Mouse (Mus musculus) G1E (cell line): Measurements from ENCODE around the gene Blm. TPM values are rescaled to one million over a fixed set of nuclear protein-coding genes. Genes with fewer than 3 reads are reported as not detected.

Source experiments
- ATAC-seq: 2 replicates; pipeline ENCODE4 v1.8.0; 2016; ENCODE audit warnings: mild to moderate bottlenecking; ENCODE audit not compliant: insufficient number of reproducible peaks, poor library complexity, low FRiP score, severe bottlenecking; ENCODE audit errors: extremely low read depth
- DNase-seq: peaks from one replicate; pipeline ENCODE4 v3.0.0; 2012; ENCODE audit warnings: low spot score
- H3K27me3 ChIP-seq: 2 replicates; pipeline ENCODE4 v1.6.1; 2012; ENCODE audit warnings: mild to moderate bottlenecking, low read length, inconsistent platforms; ENCODE audit not compliant: insufficient read depth
- H3K36me3 ChIP-seq: replicated peaks from 2 replicates; pipeline ENCODE3; 2012; ENCODE audit warnings: mild to moderate bottlenecking, inconsistent platforms
- H3K4me1 ChIP-seq: 2 replicates; pipeline ENCODE4 v1.6.1; 2012; ENCODE audit warnings: low read depth, low read length, inconsistent platforms, mixed read lengths; ENCODE audit not compliant: insufficient read depth
- H3K4me3 ChIP-seq: 2 replicates; pipeline ENCODE4 v1.5.1; 2012; ENCODE audit warnings: low read depth, mild to moderate bottlenecking, inconsistent platforms, low read length, moderate library complexity, mixed read lengths
- H3K9me3 ChIP-seq: replicated peaks from 2 replicates; pipeline ENCODE4 v1.6.1; 2012; ENCODE audit warnings: inconsistent platforms
- CTCF ChIP-seq: IDR thresholded peaks from 2 replicates; pipeline ENCODE4 v1.5.1; 2012; ENCODE audit warnings: low read depth, low read length, inconsistent platforms, mixed read lengths
- GATA1 ChIP-seq: IDR thresholded peaks from 2 replicates; pipeline ENCODE4 v1.6.1; 2012; ENCODE audit warnings: borderline replicate concordance, low read length, inconsistent platforms, mixed read lengths
- GATA2 ChIP-seq: IDR thresholded peaks from 2 replicates; pipeline ENCODE4 v1.6.1; 2012; ENCODE audit warnings: low read depth, low read length, inconsistent platforms, borderline replicate concordance
- POLR2AphosphoS5 ChIP-seq: IDR thresholded peaks from 2 replicates; pipeline ENCODE4 v1.6.1; 2012; ENCODE audit warnings: low read depth, low read length, inconsistent platforms; ENCODE audit not compliant: insufficient replicate concordance
- TAL1 ChIP-seq: conservative IDR thresholded peaks from 2 replicates; pipeline ENCODE4 v1.6.1; 2012; ENCODE audit warnings: low read depth, low read length, inconsistent platforms, mixed read lengths
- polyA plus RNA-seq: library from polyadenylated mRNA; stranded (reverse); fragments of >175 nt; gene quantifications from 2 replicates; pipeline ENCODE4 v1.2.3, GENCODE M21; 2012
- total RNA-seq, 2 experiments: library from RNA; stranded (forward) in 1 of 2; stranded (reverse) in 1 of 2; fragments of 200-1000 nt in 1 of 2; fragments of >200 nt in 1 of 2; fragmentation: Nextera tagmentation in 1 of 2; gene quantifications; 2 replicates each; pipeline ENCODE4 v1.2.3; 2014 to 2017

The Blm gene
- total and polyA plus RNA-seq, 3 experiments, result 89.2 to 198 (median 96.9) TPM

DNA sequence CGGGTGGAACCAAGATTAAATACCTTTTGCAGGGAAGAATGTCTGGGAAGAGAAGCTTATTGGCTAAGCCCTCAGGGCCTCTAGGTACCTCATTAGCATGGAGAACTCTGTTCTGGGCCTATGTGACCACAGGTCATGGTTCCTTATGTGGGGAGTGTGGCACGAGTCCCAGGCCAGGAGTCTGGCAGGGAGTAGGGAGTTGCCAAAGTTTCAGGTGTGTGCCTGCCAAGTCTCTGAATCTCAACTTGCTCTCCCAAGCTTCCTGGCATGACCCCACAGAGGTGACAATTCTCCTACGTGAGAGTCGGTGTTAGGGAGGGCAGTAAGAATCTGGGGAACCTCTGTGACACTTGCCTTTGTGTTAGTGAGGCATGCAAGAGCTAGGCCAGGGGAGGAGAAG, 22.2 kb upstream of the Blm start:
- Histone ChIP-seq H3K36me3 (no peaks in the 10 kb centered on the region), H3K27me3 (peaks cover 9% of the 10 kb centered on the region; the same call in 1 of the 2 replicates), H3K4me1 (peaks cover 40% of the 10 kb centered on the region), H3K4me3 (no peak overlapping the region), H3K9me3 (no peaks in the 10 kb centered on the region)
- TF ChIP-seq GATA2 (no peak), POLR2AphosphoS5 (no peak), GATA1 (no peak), CTCF (no peak), TAL1 (no peak)
- DNase-seq (no peak), ATAC-seq (no peak)

- no peaks in the 10 kb centered on the region for H3K36me3 ChIP-seq
- peaks cover 2% of the 10 kb centered on the region; the same call in 1 of the 2 replicates for H3K27me3 ChIP-seq
- no peak for DNase-seq
- no peaks in the 10 kb centered on the region for H3K9me3 ChIP-seq
- no peak for ATAC-seq
- H3K4me3 ChIP-seq, result no peak overlapping the region
- H3K4me1 ChIP-seq, result peaks cover 31% of the 10 kb centered on the region
- TF ChIP-seq CTCF, result no peak
- TF ChIP-seq GATA1, result no peak
- no peak for TF ChIP-seq POLR2AphosphoS5
- no peak for TF ChIP-seq GATA2
- no peak for TF ChIP-seq TAL1
These were observed 21.2 kb upstream of the Blm start for GRCm38 (mm10) chr7:80556166-80556565.

DNA sequence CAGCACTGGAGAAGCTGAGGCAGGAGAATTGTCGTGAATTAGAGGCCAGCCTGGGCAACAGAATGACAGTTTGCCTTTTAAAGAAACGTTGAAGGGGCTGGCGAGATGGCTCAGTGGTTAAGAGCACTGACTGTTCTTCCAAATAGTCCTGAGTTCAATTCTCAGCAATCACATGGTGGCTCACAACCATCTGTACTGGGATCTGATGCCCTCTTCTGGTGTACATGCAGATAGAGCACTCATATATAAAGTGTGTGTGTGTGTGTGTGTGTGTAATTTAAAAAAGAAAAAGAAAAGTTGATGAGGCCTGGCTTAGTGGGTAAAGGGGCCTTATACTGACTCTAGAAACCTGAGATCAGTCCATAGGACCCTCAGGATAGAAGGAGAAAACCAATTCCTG, 20.2 kb upstream of the Blm start:
- DNase-seq, result no peak
- Histone ChIP-seq H3K9me3 (no peaks in the 10 kb centered on the region), H3K4me3 (no peak overlapping the region), H3K36me3 (no peaks in the 10 kb centered on the region), H3K4me1 (peaks cover 26% of the 10 kb centered on the region), H3K27me3 (peaks cover 2% of the 10 kb centered on the region; the same call in 1 of the 2 replicates)
- TF ChIP-seq CTCF (no peak), GATA2 (no peak), POLR2AphosphoS5 (no peak), TAL1 (no peak), GATA1 (no peak)
- no peak for ATAC-seq

GRCm38 (mm10) chr7:80554180-80555021, 19.5 kb upstream of the Blm start:
- Histone ChIP-seq H3K36me3 (no peaks in the 10 kb centered on the region), H3K9me3 (no peaks in the 10 kb centered on the region), H3K27me3 (no peaks in the 10 kb centered on the region), H3K4me3 (no peak overlapping the region), H3K4me1 (peaks cover 26% of the 10 kb centered on the region)
- ATAC-seq, result no peak
- no peak for DNase-seq
- no peak for TF ChIP-seq CTCF
- no peak for TF ChIP-seq POLR2AphosphoS5
- no peak for TF ChIP-seq TAL1
- no peak for TF ChIP-seq GATA2
- TF ChIP-seq GATA1, result no peak

DNA sequence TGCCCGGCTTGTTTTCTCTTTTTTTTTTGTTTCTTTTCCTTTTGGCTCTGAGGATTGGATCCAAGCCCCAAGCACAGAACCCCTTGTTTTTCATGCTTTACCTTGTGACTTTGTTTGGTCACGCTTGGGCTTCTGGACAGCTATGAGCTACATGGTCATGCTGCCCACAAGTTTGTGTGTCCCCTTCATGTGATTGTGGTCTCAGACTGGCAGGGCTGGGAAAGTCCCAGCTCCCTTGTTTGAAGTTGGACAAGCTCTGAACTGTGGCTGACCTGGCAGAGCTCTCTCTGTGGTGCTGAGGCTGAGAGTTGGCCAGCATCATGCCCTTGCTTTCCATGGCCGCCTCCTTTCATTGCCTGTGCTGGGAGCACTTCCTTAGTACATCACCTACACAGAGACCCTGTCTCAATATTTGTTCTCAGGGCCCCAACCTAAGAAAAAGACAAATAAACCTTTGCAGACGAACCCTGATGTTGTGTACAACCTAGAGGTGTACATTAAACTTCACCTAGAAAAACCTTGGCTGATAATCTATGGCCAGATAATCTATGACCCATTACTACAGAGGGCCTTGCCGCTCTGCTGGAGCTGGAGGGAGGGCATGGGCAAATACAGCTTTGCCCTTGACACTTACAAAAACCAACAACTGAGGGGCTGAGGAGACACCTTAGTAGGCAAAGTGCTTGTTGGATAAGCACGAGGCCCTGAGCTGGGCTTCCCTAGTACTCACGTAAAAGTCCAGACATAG, 13.8 kb upstream of the Blm start:
- DNase-seq, result no peak
- H3K36me3 ChIP-seq, result no peaks in the 10 kb centered on the region
- no peak for TF ChIP-seq TAL1
- H3K9me3 ChIP-seq, result no peaks in the 10 kb centered on the region
- no peaks in the 10 kb centered on the region for H3K27me3 ChIP-seq
- no peak overlapping the region for H3K4me3 ChIP-seq
- ATAC-seq, result no peak
- peaks cover 21% of the 10 kb centered on the region for H3K4me1 ChIP-seq

GRCm38 (mm10) chr7:80542139-80542831, 7.4 kb upstream of the Blm start:
- Histone ChIP-seq H3K9me3 (no peaks in the 10 kb centered on the region), H3K36me3 (no peaks in the 10 kb centered on the region), H3K4me1 (peaks cover 59% of the 10 kb centered on the region), H3K4me3 (peak overlapping the region; percentile 62; the same call in 1 of the 2 replicates), H3K27me3 (no peaks in the 10 kb centered on the region)
- DNase-seq (peak; percentile 57), ATAC-seq (peak; percentile 92)
- TF ChIP-seq GATA2, result no peak
- peak; percentile 92 for TF ChIP-seq TAL1
- no peak for TF ChIP-seq CTCF
- no peak for TF ChIP-seq GATA1
- TF ChIP-seq POLR2AphosphoS5, result no peak
